Mouse (Mus musculus) kidney, embryonic 14.5 days (tissue): Measurements from ENCODE around the gene Tarbp1. TPM values are rescaled to one million over a fixed set of nuclear protein-coding genes. Genes with fewer than 3 reads are reported as not detected.
"Not testable (repeated sequence)": the region's sequence is repeated elsewhere in the genome, so short reads cannot be mapped to it uniquely, and the experiment has no call there.

Experiments used
- ATAC-seq: fragments of 200-750 bp; cut with Nextera tagmentation; 2 replicates; pipeline ENCODE4 v1.8.0; 2017; ENCODE audit warnings: moderate number of reproducible peaks, mild to moderate bottlenecking, moderate TSS enrichment, moderate library complexity; ENCODE audit not compliant: low FRiP score, low TSS enrichment
- H3K27ac ChIP-seq: fragments of 300-500 bp; sonication (generic); 2 replicates; pipeline ENCODE4 v1.5.1; 2014; ENCODE audit warnings: low read depth, mild to moderate bottlenecking, low read length, moderate library complexity, mixed read lengths
- H3K27me3 ChIP-seq: fragments of 300-500 bp; sonication (generic); 2 replicates; pipeline ENCODE4 v1.6.1; 2014; ENCODE audit warnings: mild to moderate bottlenecking, low read length; ENCODE audit not compliant: control insufficient read depth, insufficient read depth
- H3K36me3 ChIP-seq: fragments of 300-500 bp; sonication (generic); 2 replicates; pipeline ENCODE4 v1.6.1; 2014; ENCODE audit warnings: low read length, mixed read lengths; ENCODE audit not compliant: control insufficient read depth, insufficient read depth
- H3K4me1 ChIP-seq: fragments of 300-500 bp; sonication (generic); 2 replicates; pipeline ENCODE4 v1.6.1; 2014; ENCODE audit warnings: low read length, mixed read lengths; ENCODE audit not compliant: control insufficient read depth, insufficient read depth
- H3K4me2 ChIP-seq: fragments of 300-500 bp; sonication (generic); replicated peaks from 2 replicates; pipeline ENCODE4 v1.6.1; 2014; ENCODE audit warnings: low read depth, mild to moderate bottlenecking, low read length
- H3K4me3 ChIP-seq: fragments of 300-500 bp; sonication (generic); 2 replicates; pipeline ENCODE4 v1.5.1; 2014; ENCODE audit warnings: mild to moderate bottlenecking, low read length
- H3K9ac ChIP-seq: fragments of 300-500 bp; sonication (generic); 2 replicates; pipeline ENCODE4 v1.6.1; 2014; ENCODE audit warnings: low read depth, mild to moderate bottlenecking, low read length, moderate library complexity
- H3K9me3 ChIP-seq: fragments of 300-500 bp; sonication (generic); 2 replicates; pipeline ENCODE4 v1.6.1; 2016; ENCODE audit warnings: low read length; ENCODE audit not compliant: control insufficient read depth
- WGBS: fragments of 180-500 bp; shearing (Covaris S2); extraction: QIAGEN DNeasy Blood & Tissue Kit; methylation state at CpG from one replicate; pipeline ENCODE4 v1.1.7; 2014; 5-methylcytosine and 5-hydroxymethylcytosine counted together
- polyA plus RNA-seq: library from polyadenylated mRNA; unstranded; fragments of >200 nt; fragmentation: Nextera tagmentation; extraction: Ambion mirVana; gene quantifications from 2 replicates; pipeline ENCODE4 v1.2.1, GENCODE M21; 2014

Tarbp1 gene
- polyA plus RNA-seq, 1 experiment from 2014 or later = 6.3 TPM

DNA sequence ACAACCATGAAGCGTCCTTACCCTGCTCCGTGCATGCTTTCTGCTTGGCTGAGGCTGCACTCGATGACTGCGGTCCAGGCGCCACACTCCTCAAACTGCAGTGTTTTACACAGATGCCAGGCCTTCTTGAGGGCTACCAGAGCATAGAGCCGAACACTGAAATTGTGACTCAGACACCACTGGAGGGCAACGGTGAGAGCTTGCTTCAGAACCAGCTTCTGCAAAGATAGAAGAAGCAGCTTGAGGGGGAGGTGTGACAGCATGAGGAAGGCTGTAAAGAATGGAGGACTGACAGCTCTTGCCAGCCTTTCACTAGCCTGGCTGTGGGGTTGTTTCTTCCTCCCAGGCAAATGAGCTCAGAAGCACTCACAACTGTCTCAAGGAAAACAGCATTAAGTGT is 41.0 kb downstream of the Tarbp1 start:
- no peak overlapping the region for H3K4me2 ChIP-seq
- no peak overlapping the region for H3K9ac ChIP-seq
- no peak overlapping the region for H3K27ac ChIP-seq
- H3K36me3 ChIP-seq = peaks cover 80% of the 10 kb centered on the region
- no peak for ATAC-seq
- H3K4me1 ChIP-seq = no peaks in the 10 kb centered on the region
- H3K9me3 ChIP-seq = no peaks in the 10 kb centered on the region
- H3K27me3 ChIP-seq = no peaks in the 10 kb centered on the region
- WGBS = 84% methylated on average over 7 of the region's 7 CpGs
- no peak overlapping the region for H3K4me3 ChIP-seq

DNA sequence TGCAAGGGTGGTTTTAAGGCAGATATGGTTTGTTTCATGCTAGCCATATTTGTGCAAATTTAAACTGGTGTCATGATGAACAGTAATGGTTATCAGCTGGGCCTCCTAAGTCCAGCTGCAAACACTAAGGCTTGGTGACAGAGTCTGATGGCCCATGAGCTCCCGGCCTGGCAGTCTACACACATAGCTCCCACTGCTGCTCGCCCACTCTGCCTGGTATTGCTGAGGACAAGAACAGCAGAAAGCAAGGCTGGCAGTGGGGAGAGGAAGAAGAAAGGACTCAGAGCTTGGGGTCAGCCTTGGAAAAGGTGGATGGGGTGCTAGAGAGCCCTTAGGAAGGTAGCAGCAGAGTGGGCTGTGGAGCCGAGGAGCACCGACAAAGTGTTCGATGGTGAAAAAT is 45.2 kb downstream of the Tarbp1 start:
- Histone ChIP-seq H3K4me1 (no peaks in the 10 kb centered on the region), H3K36me3 (peaks cover 88% of the 10 kb centered on the region), H3K9me3 (no peaks in the 10 kb centered on the region), H3K9ac (no peak overlapping the region), H3K27ac (no peak overlapping the region), H3K4me3 (no peak overlapping the region), H3K27me3 (no peaks in the 10 kb centered on the region), H3K4me2 (no peak overlapping the region)
- 96% methylated on average over 5 of the region's 5 CpGs for WGBS
- ATAC-seq = no peak

DNA sequence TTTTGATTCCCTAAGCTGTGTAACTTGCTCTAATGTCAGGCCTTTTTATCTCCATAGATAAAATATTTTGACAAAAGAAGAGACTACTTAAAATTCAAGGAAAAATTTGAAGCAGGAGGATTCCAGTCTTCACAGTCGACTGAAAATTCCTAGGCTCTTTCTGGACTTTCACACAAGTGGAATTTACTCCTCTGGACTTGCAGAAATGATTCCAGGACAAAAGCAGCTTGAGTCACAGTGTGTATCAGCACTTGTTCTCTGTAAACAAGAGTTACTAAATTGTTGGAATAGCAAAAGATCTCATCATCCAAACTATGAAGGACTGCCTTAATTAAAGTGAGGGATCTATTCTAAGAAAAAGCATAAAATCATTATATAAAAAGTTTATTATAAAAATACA is 49.9 kb downstream of the Tarbp1 start:
- no peaks in the 10 kb centered on the region for H3K27me3 ChIP-seq
- H3K27ac ChIP-seq = no peak overlapping the region
- no peak for ATAC-seq
- no peak overlapping the region for H3K4me3 ChIP-seq
- H3K9me3 ChIP-seq = no peaks in the 10 kb centered on the region
- H3K4me1 ChIP-seq = peaks cover 8% of the 10 kb centered on the region; the same call in 1 of the 2 replicates
- 84% methylated on average over 1 of the region's 1 CpGs for WGBS
- H3K36me3 ChIP-seq = peaks cover 53% of the 10 kb centered on the region
- H3K4me2 ChIP-seq = no peak overlapping the region
- no peak overlapping the region for H3K9ac ChIP-seq

DNA sequence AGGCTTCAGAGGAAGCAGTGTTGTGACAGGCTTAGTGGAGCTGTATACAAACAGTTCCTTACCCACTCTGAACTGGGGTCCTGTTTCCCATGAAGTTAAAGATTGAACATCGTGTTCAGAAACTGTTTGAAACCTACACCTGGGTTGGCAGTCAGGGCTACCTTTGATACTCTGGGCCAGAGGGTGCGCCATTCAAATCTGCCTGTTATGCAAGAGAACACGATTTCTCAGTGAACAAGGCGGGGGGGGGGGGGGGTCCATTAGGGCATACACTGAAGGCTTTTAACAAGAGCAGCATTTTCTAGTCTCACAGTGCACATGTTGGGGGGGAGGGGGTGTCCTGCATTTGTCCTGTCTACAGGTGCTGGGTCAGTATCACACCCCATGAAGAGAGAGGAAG is 50.7 kb downstream of the Tarbp1 start:
- peaks cover 46% of the 10 kb centered on the region for H3K36me3 ChIP-seq
- H3K9ac ChIP-seq = no peak overlapping the region
- H3K4me2 ChIP-seq = no peak overlapping the region
- H3K4me3 ChIP-seq = no peak overlapping the region
- WGBS = 87% methylated on average over 4 of the region's 4 CpGs
- no peak overlapping the region for H3K27ac ChIP-seq
- no peaks in the 10 kb centered on the region for H3K9me3 ChIP-seq
- H3K27me3 ChIP-seq = no peaks in the 10 kb centered on the region
- H3K4me1 ChIP-seq = peaks cover 8% of the 10 kb centered on the region; the same call in 1 of the 2 replicates
- no peak for ATAC-seq

DNA sequence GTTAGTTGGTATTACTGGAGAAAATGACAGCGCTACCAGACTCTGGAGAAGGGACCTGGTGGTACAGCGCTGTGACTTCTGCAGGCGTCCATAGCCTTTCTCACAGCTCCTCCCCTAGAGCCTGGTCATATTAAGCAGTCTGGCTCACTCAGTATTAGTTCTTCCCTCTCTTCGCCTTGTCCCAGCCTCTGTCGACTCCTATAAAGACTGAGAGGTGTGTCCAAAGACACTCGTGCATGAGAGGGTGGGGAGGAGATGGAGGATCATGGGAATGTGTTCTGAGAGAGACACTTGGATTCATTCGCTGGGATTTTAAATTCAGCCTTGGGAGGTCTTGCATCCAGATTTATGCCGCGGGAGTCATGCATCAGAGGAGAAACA is 52.0 kb downstream of the Tarbp1 start:
- peak overlapping the region; percentile 82 for H3K4me2 ChIP-seq
- H3K27me3 ChIP-seq = no peaks in the 10 kb centered on the region
- peak overlapping the region; percentile 69 for H3K4me3 ChIP-seq
- H3K36me3 ChIP-seq = peaks cover 33% of the 10 kb centered on the region
- H3K9ac ChIP-seq = peak overlapping the region; percentile 71
- no peaks in the 10 kb centered on the region for H3K9me3 ChIP-seq
- WGBS = 5% methylated on average over 9 of the region's 9 CpGs
- peak overlapping the region; percentile 30; the same call in 1 of the 2 replicates for H3K27ac ChIP-seq
- peak; percentile 63 for ATAC-seq
- peaks cover 8% of the 10 kb centered on the region; the same call in 1 of the 2 replicates for H3K4me1 ChIP-seq

DNA sequence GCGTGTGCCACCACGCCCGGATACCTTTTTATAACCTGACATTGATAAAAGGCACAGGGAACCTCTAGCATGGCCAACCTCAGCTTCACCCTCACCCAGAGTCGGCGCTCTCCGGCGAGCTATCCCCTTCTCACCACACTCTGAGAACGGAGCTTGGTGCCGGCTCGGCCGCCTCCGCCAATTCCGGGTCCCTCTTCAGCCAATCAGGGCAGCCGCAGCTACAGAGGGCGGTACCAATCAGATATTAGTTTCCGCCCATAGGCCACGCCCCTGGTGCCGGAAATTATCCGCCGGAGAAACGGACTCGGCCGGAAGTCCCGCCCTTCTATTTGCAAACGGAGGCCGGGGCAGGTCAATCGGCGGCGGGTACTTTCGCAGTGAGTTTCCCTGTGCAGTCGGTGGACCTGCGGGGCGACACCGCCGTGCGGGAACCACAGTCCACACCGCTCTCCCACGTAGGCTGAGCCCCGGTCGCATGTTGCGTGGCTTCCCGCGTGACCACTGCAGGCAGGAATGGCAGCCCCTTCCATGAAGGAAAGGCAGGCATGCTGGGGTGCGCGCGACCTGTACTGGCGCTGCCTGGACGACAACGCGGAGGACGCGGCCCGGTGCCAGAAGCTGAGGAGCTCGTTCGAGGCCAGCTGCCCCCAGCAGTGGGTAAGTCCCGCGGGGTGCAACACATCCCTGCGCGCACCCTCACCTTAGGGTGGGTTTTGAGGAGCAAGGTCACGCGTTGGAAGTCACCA is 52.5 kb downstream of the Tarbp1 start, which contains the start of gene Coa6:
TSS of gene Coa6 (plus strand) at position 342 of the 746 bp plus-strand sequence.
- Histone ChIP-seq H3K4me1 (peaks cover 8% of the 10 kb centered on the region; the same call in 1 of the 2 replicates), H3K36me3 (peaks cover 27% of the 10 kb centered on the region), H3K27me3 (no peaks in the 10 kb centered on the region), H3K9me3 (no peaks in the 10 kb centered on the region), H3K9ac (peak within 1 kb of the TSS; percentile 71), H3K4me3 (peak within 1 kb of the TSS; percentile 69), H3K27ac (peak within 1 kb of the TSS; percentile 30; the same call in 1 of the 2 replicates), H3K4me2 (peak within 1 kb of the TSS; percentile 82)
- peak; percentile 99 for ATAC-seq
- under 1% methylated on average over 61 of the region's 61 CpGs for whole genome bisulfite sequencing

DNA sequence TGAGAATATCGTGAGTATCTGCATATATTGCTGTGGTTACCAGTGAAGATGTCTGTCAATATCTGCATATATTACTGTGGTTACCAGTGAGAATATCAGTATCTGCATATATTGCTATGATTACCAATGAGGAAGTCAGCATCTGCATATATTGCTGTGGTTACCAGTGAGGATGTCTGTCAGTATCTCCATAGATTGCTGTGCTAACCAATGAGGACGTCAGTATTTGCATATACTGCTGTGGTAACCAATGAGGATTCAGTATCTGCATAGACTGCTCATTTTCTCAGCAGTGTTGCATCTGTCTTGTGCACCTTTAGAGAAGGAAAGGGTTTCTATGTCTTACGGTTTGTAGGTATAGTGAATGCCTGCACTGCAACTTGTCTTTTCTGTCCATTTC is 54.0 kb downstream of the Tarbp1 start:
- H3K4me3 ChIP-seq = no peak overlapping the region
- H3K4me2 ChIP-seq = no peak overlapping the region
- H3K36me3 ChIP-seq = peaks cover 12% of the 10 kb centered on the region
- no peaks in the 10 kb centered on the region for H3K9me3 ChIP-seq
- H3K9ac ChIP-seq = no peak overlapping the region
- no peak for ATAC-seq
- H3K27me3 ChIP-seq = no peaks in the 10 kb centered on the region
- WGBS = 84% methylated on average over 3 of the region's 3 CpGs
- peaks cover 8% of the 10 kb centered on the region; the same call in 1 of the 2 replicates for H3K4me1 ChIP-seq
- H3K27ac ChIP-seq = no peak overlapping the region

DNA sequence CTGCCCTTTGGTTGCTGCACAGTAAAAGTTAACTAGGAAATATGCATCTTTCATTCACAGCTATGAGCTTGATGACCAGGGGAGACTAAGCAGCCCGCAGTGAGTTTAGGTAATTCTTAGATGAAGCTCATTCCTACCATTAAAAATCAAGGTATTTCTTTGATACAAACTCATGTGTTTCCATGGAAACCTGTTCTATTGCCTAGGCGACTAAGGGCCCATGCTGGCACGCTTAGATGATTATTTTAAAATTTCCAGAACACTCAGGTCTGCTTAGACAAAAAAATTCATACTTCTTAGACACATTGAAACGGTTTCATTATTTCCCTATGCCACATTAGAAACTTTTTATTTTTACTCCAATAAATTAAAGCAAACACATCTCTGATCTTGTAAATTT is 69.8 kb downstream of the Tarbp1 start:
- no peak overlapping the region for H3K9ac ChIP-seq
- H3K27ac ChIP-seq = no peak overlapping the region
- no peak for ATAC-seq
- H3K4me1 ChIP-seq = no peaks in the 10 kb centered on the region
- H3K4me2 ChIP-seq = no peak overlapping the region
- H3K9me3 ChIP-seq = no peaks in the 10 kb centered on the region
- WGBS = 73% methylated on average over 4 of the region's 4 CpGs
- 0 out of 2 replicates have a peak, but pooled peaks cover 3% of the 10 kb centered on the region for H3K27me3 ChIP-seq
- no peak overlapping the region for H3K4me3 ChIP-seq
- no peaks in the 10 kb centered on the region for H3K36me3 ChIP-seq

DNA sequence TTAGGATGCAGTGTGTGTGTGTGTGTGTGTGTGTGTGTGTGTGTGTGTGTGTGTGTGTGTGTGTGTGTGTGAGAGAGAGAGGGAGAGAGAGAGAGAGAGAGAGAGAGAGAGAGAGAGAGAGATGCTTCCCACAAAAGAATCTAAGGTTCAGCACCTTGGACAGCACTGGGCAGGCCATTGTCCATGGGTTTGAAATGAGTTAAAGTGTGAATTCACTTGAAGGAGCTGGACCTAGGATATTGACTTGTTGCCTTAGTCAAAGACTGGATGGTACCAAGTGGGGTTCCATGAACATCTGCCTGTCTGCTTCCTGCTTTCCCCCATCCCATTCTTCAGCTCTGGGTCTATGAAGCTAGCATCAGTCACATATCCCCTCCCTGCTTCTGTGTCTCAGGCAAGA is 70.3 kb downstream of the Tarbp1 start:
- H3K36me3 ChIP-seq, H3K27me3 ChIP-seq, H3K4me3 ChIP-seq, H3K9ac ChIP-seq, H3K27ac ChIP-seq, H3K4me2 ChIP-seq, H3K4me1 ChIP-seq, ATAC-seq, H3K9me3 ChIP-seq: not testable (repeated sequence)
